Mouse (Mus musculus): ENCODE measurements around the gene Cd164. TPM values are rescaled to one million over a fixed set of nuclear protein-coding genes. Genes with fewer than 3 reads are reported as not detected.

The Cd164 gene
- polyA plus RNA-seq (2017; shearing (Covaris generic)): 213 TPM

DNA sequence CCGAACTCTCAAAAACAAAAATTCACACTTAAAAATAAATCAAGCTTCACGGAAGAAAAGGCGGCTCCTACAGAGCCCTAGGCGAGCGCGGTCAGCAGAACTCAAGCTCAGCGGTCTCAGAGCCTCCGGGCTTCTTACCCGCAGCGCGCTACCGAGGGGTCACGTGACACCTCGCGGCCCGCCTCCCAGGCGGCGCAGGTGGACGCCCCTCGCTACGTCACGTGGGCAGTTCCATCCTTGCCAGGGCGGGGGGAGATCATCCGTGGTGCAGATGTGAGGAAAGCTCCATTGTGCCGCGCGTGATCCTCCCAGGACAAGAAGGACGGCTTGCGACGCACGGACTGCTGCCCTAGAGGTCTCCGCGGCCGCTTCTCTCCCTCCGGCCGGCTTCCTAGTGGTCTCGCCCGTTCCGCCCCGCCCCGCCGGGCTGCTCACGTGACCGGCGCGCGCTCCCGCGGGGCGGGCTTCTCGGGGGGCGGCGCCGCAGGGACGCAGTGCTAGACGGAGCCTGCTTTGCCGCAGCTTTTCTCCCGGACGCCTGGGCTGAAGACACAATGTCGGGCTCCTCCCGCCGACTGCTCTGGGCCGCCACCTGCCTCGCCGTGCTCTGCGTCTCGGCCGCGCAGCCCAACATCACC is at the start of gene Cd164:
Gene Cd164, plus strand, starts transcription at position 434 of the 638 bp plus-strand sequence.

DNA sequence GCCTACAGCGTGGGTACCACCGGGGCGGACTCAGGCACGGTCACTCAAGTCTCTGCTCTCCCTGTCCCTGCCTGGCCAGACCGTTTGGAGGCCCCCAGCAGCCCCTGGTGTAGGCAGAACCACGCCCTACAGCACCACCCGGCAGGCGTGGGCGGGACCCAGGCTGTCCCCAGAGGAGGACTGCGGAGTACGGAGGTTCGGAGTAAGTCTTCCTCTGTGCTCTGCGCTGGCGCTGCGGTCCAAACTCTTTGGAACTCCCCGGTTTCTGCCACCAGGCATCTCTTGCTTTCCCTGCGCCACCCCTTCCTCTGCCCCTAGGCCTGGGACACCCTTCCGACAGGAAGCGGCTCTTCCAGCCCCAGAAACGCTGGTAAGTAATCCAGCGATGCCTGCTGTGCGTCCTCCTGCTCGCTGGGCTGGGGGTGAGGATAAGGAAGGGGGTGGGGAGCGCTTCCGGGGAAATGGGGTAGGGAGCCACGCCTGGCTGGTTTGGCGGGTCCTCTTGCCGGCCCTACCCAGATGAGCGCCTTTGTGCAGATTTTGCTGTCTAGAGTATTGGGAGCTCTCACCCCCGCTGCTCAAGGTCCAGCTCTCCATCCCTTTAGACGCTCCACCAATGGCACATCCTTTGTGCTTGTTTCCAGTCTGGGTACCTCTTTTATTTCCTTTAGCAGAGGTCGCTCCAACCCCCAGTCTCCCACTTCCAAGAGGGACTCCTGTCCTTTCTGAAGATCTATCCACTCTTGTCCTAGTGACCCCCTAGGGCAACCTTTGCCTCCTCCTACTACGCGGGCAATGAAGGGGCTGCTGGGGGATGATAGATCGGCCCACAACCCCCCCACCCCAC is 42.8 kb upstream of the Cd164 start, which contains the start of gene Mical1:
Gene Mical1, plus strand, starts transcription at position 144 of the 847 bp plus-strand sequence.

DNA sequence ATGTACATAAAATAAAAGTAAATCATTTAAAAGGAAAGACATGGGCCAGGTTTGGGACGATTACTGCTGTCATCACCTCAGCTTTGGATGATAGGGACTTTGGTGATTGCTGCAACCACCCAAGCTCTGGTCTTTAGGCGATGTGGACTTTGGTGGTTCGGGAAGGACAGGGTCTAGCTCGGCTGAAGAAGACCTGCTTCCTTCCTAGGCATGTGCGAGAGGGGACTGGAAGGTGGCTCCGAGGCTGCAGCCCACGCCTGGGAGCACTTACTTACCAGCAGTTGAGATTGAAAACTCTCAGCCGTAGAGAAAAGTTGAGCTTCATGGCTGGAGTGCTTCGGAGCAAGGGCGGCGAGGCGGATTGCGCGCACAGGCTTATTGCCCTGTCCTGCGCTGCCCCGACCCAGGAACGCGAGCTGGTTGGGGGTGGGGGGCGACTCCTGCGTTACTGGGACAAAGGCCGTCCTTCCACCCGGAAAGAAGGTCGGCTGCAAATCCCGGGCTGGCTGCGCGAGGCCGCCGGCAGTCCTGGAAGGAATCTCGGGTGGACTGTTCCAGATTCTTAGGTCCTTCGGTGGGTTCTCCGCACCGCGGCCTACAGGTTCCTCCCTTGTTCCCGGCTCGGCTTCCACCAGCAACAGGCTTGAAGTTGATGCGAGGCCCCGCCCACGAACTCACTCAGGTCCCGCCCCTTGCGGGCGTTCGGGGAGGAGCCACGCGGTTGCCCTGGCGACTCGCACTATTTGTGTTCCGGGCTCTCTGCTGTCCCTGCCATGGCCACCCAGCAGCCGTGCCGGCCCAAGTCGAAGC is 29.3 kb upstream of the Cd164 start, which contains the start of the genes Smpd2 and Ppil6:
Gene Smpd2, minus strand, starts transcription at position 662 of the 810 bp plus-strand sequence.
Gene Ppil6, plus strand, starts transcription at position 732 of the 810 bp plus-strand sequence.

Other genes with a start within 250 kb of the Cd164 start
- gene Fig4, start 216.2 kb upstream of the Cd164 start, polyA plus RNA-seq (2017; shearing (Covaris generic)): 38.0 TPM
- not detected for gene Ak9, start 215.4 kb upstream of the Cd164 start, polyA plus RNA-seq (2017; shearing (Covaris generic))
- 47.6 TPM for gene Zbtb24, start 69.0 kb upstream of the Cd164 start, polyA plus RNA-seq (2017; shearing (Covaris generic))
- gene Mical1, start 43.1 kb upstream of the Cd164 start, polyA plus RNA-seq (2017; shearing (Covaris generic)): 108 TPM
- 42.6 TPM for gene Smpd2, start 29.0 kb upstream of the Cd164 start, polyA plus RNA-seq (2017; shearing (Covaris generic))
- 0.28 TPM for gene Ppil6, start 29.0 kb upstream of the Cd164 start, polyA plus RNA-seq (2017; shearing (Covaris generic))
- 1.2 TPM for gene Ccdc162, start 197.2 kb downstream of the Cd164 start, polyA plus RNA-seq (2017; shearing (Covaris generic))

All from CD4-positive, CD25-positive, alpha-beta regulatory T cell (primary cell).